Mouse (Mus musculus) lung, adult 2 months (tissue): ENCODE measurements around the gene Lamp1. TPM values are rescaled to one million over a fixed set of nuclear protein-coding genes. Genes with fewer than 3 reads are reported as not detected.

Source experiments
- DNase-seq: peaks from one replicate; pipeline ENCODE4 v3.0.0; 2022
- H3K4me1 ChIP-seq: fragments of 200-500 bp; 2 replicates; pipeline ENCODE4 v1.6.1; 2011; ENCODE audit warnings: low read length; ENCODE audit not compliant: control insufficient read depth, insufficient read depth
- H3K4me3 ChIP-seq: fragments of 200-500 bp; replicated peaks from 2 replicates; pipeline ENCODE3; 2011; ENCODE audit warnings: low read depth, mild to moderate bottlenecking, control low read depth, low read length; ENCODE audit errors: extremely low read depth
- CTCF ChIP-seq: fragments of 200-500 bp; IDR thresholded peaks from 2 replicates; pipeline ENCODE4 v1.5.1; 2011; ENCODE audit warnings: mild to moderate bottlenecking, low read length, control low read depth; ENCODE audit not compliant: insufficient read depth
- POLR2A ChIP-seq: fragments of 200-500 bp; IDR thresholded peaks from 2 replicates; pipeline ENCODE4 v1.6.1; 2011; ENCODE audit warnings: low read depth, mild to moderate bottlenecking, control low read depth, low read length, borderline replicate concordance; ENCODE audit errors: extremely low read depth
- WGBS: fragments of 180-500 bp; shearing (Covaris S2); methylation state at CpG from one replicate; pipeline ENCODE4 v1.1.7; 2018; 5-methylcytosine and 5-hydroxymethylcytosine counted together
- polyA plus RNA-seq: library from polyadenylated mRNA; depleted of rRNA; stranded (reverse); fragments of >200 nt; gene quantifications from 2 replicates; pipeline ENCODE4 v1.2.3, GENCODE M21; 2012

The Lamp1 gene
- polyA plus RNA-seq, 1 experiment: 729 TPM

- WGBS: 61% methylated on average over 7 of the region's 7 CpGs
Measured at GRCm38 (mm10) chr8:13179948-13180347, 21.0 kb downstream of the Lamp1 start.

GRCm38 (mm10) chr8:13180408-13180807, 21.4 kb downstream of the Lamp1 start:
- no peak for TF ChIP-seq CTCF
- H3K4me1 ChIP-seq: peaks cover 4% of the 10 kb centered on the region; the same call in 1 of the 2 replicates
- no peak overlapping the region for H3K4me3 ChIP-seq
- 55% methylated on average over 9 of the region's 9 CpGs for WGBS
- no peak for DNase-seq

More at GRCm38 (mm10) chr8:13179948-13180347, 21.0 kb downstream of the Lamp1 start:
- H3K4me3 ChIP-seq: no peak overlapping the region
- H3K4me1 ChIP-seq: peaks cover 4% of the 10 kb centered on the region; the same call in 1 of the 2 replicates
- no peak for DNase-seq
- TF ChIP-seq CTCF (no peak), POLR2A (no peak)

- 61% methylated on average over 18 of the region's 18 CpGs for WGBS
- H3K4me1 ChIP-seq: peaks cover 4% of the 10 kb centered on the region; the same call in 1 of the 2 replicates
- no peak overlapping the region for H3K4me3 ChIP-seq
- DNase-seq: no peak
- TF ChIP-seq CTCF: no peak
- TF ChIP-seq POLR2A: no peak
Measured at GRCm38 (mm10) chr8:13180911-13181690, 22.1 kb downstream of the Lamp1 start.

- Histone ChIP-seq H3K4me3 (no peak overlapping the region), H3K4me1 (peaks cover 4% of the 10 kb centered on the region; the same call in 1 of the 2 replicates)
- TF ChIP-seq POLR2A (no peak), CTCF (no peak)
- DNase-seq: no peak
- 50% methylated on average over 2 of the region's 2 CpGs for WGBS
Measured at GRCm38 (mm10) chr8:13181691-13181976, 22.7 kb downstream of the Lamp1 start.

- Histone ChIP-seq H3K4me1 (no peaks in the 10 kb centered on the region; the same call in 1 of the 2 replicates), H3K4me3 (no peak overlapping the region)
- WGBS: 57% methylated on average over 8 of the region's 8 CpGs
- TF ChIP-seq CTCF (no peak), POLR2A (no peak)
- no peak for DNase-seq
Measured at GRCm38 (mm10) chr8:13186819-13187218, 27.9 kb downstream of the Lamp1 start.

- no peak for DNase-seq
- 71% methylated on average over 9 of the region's 9 CpGs for WGBS
- Histone ChIP-seq H3K4me1 (no peaks in the 10 kb centered on the region; the same call in 1 of the 2 replicates), H3K4me3 (no peak overlapping the region)
- no peak for TF ChIP-seq POLR2A
- no peak for TF ChIP-seq CTCF
Measured at GRCm38 (mm10) chr8:13187229-13187628, 28.3 kb downstream of the Lamp1 start.

- H3K4me1 ChIP-seq: no peaks in the 10 kb centered on the region; the same call in 1 of the 2 replicates
- DNase-seq: no peak
- WGBS: 61% methylated on average over 7 of the region's 7 CpGs
- no peak overlapping the region for H3K4me3 ChIP-seq
- TF ChIP-seq POLR2A: no peak
- TF ChIP-seq CTCF: no peak
Measured at GRCm38 (mm10) chr8:13187638-13188037, 28.7 kb downstream of the Lamp1 start.

- WGBS: 88% methylated on average over 13 of the region's 13 CpGs
- no peak for DNase-seq
- TF ChIP-seq CTCF (no peak), POLR2A (no peak)
Measured at GRCm38 (mm10) chr8:13188052-13188555, 29.1 kb downstream of the Lamp1 start.

GRCm38 (mm10) chr8:13188857-13189256, 29.9 kb downstream of the Lamp1 start:
- Histone ChIP-seq H3K4me3 (no peak overlapping the region), H3K4me1 (no peaks in the 10 kb centered on the region; the same call in 1 of the 2 replicates)
- WGBS: 78% methylated on average over 1 of the region's 1 CpGs
- no peak for DNase-seq
- TF ChIP-seq POLR2A (no peak), CTCF (no peak)

More at GRCm38 (mm10) chr8:13188052-13188555, 29.1 kb downstream of the Lamp1 start:
- no peak overlapping the region for H3K4me3 ChIP-seq
- no peaks in the 10 kb centered on the region; the same call in 1 of the 2 replicates for H3K4me1 ChIP-seq

GRCm38 (mm10) chr8:13190235-13190634, 31.3 kb downstream of the Lamp1 start:
- H3K4me1 ChIP-seq: no peaks in the 10 kb centered on the region; the same call in 1 of the 2 replicates
- DNase-seq: peak; percentile 36
- WGBS: 61% methylated on average over 8 of the region's 8 CpGs
- H3K4me3 ChIP-seq: no peak overlapping the region
- TF ChIP-seq POLR2A (no peak), CTCF (no peak)
